Mouse (Mus musculus) frontal cortex, postnatal 10 days (tissue): Measurements from ENCODE around the gene Gse1.

Experiments
- DNase-seq, 2 experiments: peaks; one replicate each; pipeline ENCODE4 v3.0.0; 2022; ENCODE audit warnings: low spot score in 2 of 2, mixed read lengths in 1 of 2

The Gse1 gene

DNA sequence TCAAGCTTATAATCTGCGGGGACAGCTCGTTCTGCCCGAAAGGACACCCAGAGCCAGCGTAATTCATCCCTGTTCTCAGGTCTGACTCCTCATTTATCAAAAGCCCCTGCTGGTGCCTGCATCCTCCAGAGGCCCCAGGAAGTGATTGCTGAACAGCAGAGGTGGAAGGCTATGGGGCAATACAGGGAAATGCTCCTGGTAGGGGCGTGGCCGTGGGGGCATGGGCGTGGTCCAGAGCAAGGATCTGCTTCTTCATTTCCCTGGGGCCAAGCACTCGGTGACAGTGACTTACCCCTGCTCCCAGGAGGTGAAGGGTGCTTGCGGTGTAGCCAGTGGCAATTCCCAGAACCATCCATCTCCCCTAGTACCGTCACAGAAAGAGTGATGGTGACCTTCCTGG lies 217.0 kb downstream of the Gse1 start:
- DNase-seq: no peak

DNA sequence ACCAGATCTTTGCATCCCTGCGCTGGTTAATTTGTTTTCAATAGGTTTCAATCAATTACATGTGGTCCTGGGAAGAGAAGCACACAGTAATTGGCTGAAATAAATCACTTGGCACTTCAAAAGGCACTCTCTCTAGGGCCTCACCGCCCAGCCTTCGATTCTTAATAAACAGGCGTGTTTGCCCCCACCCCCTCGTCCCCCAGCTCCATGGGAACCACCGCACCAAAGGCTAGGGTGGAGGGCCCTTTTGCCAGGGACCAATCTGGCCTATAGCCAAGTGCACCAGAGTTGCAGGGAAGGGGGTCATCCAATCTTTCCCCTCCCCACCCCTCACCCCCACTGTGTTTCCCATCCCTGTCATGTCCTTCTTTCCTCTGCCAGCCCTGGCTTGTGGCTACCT lies 219.9 kb downstream of the Gse1 start:
- DNase-seq: no peak

DNA sequence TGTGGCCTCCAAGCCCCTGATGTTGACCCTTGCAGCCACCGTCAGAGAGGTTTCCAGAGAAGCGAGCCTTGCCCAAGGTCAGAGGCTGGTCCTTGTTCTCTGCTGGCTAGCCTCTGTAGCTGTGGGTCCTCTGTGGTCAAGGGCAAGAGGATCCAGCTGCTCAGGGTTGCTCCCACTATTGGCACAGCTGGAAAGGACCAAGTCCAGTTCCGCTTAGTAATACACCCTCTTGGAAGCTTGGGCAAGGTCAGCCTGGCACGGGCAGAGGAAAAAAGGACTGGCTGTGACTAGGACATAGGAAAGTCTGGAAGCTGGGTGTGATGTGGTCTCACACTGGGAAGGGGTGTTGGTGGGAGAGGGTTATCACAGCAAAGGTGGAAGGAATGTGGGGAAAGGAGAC lies 220.9 kb downstream of the Gse1 start:
- DNase-seq: no peak

DNA sequence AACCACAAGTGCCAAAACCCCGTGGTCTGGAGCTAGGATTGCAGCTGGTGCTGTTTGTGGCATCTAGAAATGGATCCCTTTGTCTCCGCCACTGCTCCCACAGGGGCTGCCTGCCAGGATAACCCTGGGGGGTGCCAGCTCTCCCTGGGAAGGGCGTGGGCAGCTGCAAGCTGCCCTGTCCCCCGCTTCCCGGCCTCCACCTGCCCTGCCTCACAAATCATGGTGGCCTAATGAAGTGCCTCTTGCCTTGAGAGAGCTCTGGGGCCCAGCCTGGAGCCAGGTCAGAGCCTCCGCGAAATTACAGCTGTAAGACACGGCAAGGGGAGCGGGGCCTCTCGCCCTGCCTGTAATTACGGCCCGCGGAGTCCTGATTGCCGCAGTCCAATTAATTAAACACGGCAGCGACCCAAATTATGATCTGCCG lies 221.4 kb downstream of the Gse1 start:
- peak; percentile 54 to 56 for DNase-seq

DNA sequence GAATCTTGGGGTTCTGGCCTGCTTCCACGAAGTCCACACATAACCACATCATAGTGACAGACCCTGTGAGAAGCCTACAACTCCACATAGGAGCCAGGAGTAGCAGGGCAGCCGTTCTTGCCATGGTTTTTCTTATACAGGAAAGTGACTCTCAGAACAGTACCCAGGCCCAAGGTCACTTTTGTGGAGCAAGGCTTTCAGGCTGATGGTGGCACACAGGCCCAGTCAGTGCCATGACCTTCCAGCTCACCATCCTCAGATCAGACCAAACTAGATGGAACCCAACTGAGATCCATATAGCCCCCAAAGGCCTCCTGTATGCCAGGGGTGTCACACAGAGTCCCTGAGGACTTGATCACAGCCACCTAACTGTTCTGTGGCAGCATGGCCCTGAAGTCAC lies 223.9 kb downstream of the Gse1 start:
- DNase-seq: no peak

DNA sequence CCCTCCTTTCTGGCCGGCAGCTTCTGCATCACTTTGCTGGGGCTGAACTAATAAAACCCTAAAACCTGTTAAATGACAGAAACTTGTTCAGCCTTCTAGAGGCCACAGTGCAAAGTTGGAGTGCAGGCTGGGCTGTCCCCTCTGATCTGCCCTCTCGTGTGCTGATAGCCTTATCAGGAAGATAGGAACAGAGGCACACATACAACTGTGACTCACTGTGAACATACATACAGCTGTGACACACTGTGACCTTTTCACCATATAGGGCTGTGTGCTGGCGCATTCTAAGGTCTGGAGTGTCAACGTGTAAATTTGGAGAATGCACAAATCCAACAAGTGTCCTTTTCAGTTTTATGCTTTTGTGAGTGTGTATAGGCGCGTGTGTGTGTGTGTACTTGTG lies 226.1 kb downstream of the Gse1 start:
- no peak for DNase-seq

DNA sequence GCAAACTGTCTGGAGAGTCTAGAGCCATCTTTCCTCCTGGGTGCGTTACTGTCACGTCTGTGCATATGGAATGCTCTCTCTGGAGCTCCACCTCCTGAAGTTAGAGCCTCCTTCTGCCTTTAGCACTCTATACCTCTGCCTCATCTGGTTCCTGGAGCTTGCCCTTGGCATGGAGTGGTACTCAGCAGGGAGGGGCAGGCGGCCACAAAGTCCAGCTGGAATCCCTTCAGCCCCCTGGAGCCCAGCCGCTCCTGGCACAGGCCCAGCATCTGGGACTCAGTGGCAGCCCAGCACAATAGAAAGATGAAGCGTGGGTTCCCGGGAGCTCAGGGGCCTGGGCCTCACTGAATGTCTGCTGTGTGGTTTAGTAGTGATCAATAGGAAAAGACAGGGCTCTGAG lies 232.1 kb downstream of the Gse1 start:
- peak in 1 of 2 experiments; percentile 59 for DNase-seq

DNA sequence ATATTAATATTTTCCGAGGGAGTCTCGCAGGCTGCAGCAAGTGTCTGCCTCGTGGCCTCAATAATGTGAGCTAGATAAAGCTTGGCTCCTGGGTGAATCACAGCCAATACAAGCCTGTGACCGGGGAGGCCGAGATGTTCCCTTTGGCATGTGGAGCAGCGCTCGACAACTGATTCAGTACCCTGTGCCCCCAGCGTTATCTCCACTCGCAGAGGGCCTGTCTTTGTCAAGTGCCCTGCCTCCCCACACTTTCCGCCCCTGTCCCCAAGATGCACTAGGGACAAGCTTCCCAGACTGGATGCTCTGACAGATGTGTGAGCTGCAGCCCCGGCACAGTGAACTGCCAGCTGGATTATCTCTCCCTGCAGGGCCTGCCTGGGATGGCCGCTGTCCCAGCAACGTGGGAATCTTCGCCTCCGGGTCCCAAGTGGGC lies 233.9 kb downstream of the Gse1 start:
- DNase-seq: no peak

DNA sequence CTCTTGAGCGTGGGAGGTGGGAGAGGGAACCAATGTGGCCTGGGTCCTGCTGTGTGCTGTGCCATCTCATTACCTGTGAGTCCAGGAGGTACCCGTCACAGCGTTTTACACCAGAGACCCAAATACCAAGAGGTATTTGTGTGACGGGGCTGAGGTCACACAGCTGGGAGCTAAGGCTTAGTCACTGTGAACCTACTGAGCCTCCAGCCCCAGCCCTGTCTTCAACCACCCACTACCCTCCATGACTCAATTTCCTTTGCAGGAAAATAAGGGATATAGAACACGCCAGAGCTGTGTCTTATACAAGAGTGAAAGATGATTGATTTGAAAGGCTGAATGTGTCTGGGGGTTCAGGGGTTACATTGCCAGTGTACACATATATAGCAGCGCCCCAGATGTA lies 234.4 kb downstream of the Gse1 start:
- no peak for DNase-seq

DNA sequence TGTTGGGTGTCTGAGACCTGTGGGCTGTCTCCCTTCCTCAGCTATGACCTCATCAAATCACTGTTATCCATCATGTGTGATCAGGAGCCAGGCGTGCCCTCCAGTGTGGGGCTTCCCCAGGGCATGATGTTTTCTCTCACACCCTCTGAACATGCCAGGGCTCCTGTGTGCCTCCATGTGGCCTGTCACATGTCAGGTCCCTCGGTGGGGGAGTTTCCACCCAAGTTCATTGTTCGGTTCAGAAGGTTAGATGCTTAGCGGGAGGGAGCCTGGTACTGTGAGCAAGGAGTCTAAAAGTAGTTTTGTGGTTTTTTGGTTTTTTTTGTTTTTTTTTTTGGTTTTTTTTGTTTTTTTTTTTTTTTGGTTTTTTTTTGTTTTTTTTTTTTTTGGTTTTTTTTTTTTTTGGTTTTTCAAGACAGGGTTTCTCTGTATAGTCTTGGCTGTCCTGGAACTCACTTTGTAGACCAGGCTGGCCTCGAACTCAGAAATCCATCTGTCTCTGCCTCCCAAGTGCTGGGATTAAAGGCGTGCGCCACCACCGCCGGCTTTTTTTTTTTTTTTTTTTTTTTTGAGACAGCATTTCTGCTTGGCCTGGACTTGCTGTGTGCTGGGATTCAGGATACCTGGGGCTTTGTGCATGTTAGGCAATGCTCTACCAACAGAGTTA lies 235.8 kb downstream of the Gse1 start:
- DNase-seq: no peak

DNA sequence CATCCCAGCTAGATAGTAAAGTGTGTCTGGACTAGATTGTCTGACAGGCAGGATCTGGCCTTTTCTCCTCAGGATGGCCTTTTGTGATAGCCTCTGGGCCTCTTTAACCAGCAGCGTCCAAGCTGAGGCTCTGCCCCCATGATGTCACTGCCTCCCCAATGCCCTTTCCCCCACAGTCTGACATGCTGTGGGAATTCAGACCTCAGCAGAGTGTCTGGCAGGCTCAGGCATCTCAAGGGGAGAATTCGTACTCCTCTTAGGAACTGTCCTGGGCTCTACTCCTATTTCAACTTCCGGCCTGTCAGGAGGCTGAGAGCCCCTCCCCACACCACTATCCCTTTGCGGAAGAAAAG lies 236.3 kb downstream of the Gse1 start:
- DNase-seq: no peak

DNA sequence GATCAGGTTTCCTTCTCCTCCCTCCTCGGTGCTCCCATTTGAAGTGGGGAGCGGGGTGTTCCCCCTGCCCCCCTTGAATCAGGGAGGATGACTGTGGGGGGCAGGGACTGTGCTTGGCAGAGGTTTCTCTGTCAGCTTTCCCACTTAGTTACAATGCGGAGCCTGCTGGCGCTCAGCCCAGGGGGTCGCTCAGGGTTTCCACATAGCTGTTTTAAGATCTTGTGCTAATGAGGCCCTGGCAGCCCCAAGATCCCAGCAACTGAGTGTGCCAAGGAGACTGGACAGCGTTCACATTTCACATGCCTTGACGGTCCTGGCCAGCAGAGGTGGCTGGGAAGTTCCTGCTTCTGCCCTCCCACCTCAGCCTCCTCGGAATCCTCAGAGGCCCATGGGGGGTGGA lies 237.5 kb downstream of the Gse1 start:
- peak; percentile 80 to 84 for DNase-seq

DNA sequence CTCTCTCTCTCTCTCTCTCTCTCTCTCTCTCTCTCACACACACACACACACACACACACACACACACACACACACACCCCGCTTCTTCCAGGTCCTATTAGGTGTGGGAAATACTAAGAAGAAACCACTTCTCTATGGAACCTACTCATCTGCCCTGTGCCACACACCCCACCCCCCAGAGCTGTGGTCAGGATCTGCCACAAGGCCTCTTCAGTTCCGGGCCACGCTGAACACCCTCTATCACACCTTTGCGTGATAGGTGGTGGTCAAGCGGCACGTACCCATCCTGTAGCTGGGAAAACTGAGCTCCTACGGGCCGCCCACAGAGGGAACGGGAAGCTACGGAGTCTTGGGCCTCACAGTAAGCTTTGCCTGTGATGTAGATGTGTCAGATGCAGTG lies 238.0 kb downstream of the Gse1 start:
- DNase-seq: no peak

DNA sequence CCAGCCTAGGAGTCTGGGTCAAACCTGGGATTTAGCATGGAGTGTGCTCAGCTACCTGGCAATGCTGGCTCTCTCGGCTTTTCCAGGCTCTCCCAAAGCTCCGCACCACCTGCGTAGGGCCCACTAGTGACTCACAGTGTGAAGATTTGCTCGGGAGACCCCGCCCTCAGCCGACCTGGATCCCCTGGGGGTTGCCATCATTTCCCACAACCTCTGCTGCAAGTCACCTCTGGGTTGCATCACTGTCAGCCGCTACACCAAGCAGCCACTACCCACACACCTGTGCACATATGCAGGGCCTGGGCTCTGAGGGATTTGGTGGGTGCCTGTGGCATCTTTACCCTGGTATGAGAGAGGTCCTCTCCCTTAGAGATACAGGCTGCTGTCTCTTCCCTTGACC lies 239.3 kb downstream of the Gse1 start:
- no peak for DNase-seq

DNA sequence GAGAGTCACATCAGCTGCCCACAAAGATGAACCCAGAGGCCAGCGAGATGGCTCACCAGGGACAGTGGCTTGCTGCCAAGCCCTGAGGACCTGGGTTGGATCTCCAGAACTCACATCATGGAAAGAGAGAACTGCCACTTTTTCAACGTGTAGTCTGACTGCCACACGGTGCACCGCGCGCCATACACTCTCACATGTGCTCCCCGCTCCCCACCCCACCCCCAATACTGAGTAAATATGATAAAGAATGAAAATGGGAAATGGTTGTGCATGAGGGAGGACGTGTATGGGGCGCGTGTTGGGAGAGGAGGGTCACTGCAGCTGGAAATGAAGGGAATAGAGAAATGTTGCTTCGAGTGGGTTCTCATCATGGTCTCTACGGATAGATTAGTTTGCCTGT lies 241.9 kb downstream of the Gse1 start:
- no peak for DNase-seq

DNA sequence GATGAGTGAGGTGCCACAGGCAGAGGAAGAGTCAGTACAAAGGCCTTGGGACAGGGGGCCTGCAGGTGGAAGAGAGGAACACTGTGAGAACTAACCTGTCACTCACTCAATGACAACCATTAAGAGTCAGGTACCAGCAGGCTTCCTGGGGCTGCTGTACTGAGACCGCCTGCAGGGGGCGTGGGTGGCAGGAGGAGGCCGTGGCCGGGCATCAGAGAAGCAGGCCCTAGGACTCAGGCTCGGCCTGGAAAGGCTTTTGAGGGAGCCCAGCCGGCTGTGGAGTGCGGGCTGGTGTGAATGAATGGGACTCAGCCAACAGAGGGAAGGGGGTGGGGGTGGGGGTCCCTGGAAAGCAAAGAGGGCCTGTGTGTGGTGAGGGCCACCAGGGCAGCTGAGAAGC lies 242.9 kb downstream of the Gse1 start:
- DNase-seq: no peak

DNA sequence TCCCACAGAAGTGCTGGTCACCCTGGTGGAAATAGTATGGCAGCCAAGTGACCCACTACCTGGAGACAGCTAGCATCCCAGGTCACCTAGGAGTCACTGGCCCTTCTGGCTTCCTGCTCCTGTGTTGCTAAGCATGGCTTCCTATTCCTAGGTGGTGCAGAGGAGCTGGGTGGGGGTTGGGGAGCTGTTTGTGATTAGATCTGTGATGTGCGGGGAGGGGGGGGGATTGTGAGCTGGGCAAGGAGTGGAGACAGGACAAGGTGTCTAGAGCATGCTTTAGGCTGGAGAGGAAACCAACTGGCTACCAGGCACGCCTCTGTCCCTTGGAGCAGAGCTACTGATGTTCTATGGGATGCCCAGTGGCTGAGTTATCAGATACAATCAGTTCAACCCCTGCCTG lies 243.5 kb downstream of the Gse1 start:
- DNase-seq: no peak

DNA sequence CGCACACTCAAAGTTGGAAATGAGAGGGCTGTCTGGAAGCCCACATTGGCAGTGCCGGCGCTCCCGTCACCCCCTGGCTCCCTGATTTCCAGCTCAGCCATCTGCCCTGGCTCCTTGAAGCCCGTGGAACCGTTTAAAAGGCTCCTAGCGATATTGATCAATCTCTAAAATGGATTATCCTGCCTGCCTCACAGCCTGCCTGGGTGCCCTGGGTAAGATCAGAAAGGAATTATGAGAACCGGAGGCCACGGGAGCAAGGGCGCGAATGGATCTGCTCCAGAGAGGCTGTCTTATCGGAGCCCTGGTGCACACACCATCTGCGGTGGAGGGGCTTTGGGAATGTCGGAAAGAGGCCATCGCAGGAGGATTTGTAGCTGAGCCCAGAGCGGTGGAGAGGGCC lies 244.0 kb downstream of the Gse1 start:
- DNase-seq: no peak

DNA sequence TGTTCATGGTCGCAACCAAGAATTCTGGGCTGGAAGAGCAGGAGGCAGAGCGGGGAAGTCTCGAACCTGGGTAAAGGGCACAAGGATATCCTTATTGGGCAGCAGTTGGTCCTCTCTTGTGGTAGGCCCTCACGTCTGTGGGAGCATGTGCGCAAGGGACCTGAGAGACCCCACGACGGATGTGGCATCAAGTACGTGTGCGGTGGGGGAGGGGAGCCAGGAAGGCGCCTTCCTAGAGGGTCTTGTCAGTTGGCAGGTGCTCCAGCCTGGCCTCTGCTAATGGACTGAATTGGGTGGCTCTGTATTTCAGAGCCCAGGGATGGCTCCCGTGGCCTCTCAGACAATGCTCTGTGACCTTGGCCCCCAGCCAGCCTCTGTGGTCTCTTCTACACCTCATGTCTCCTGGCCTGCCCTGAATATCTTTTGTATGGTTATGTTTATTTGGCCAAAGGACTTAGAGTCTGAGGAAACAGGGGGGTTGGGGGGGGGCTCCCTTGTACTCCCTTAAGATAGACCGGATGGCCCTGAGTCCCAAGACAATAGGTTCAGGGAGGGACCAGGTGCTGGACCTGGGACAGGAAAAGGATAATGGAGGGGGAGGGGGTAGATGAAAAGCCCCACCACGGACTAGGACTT lies 245.6 kb downstream of the Gse1 start:
- DNase-seq: no peak

DNA sequence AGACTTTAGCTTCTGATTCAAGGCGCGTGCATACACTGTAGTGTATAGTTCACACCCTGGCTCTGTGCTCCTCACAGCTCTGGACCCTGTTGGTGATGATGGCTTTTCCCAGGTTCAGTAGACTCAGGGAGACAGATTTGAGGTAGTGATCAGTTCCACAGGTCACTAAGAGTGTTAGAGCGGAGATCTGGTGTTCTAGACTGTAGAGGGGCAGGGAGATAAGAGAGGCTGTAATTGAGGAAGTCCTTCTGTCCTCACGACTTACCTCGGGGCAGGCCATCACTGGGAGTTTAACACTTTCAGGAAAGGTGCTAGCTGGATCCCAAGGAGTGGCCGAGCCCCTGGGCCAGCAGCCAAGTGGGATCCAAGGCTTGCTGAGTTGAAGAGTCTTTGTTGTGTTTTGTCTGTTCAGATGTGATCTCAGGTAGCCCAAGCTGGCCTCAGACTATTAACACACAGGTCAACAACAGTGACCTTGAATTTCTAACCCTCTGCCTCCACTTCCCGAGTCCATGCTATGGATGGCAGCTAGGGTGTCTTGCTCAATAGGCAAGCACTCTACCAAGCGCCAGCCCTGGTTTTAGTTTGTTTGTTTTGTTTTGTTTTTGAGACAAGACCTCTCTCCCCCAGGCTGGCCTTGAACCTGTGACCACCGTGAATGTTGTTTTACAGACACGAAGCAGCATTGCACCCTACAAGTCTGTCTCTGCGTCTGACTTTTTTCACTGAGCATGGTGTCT lies 246.4 kb downstream of the Gse1 start:
- DNase-seq: no peak

DNA sequence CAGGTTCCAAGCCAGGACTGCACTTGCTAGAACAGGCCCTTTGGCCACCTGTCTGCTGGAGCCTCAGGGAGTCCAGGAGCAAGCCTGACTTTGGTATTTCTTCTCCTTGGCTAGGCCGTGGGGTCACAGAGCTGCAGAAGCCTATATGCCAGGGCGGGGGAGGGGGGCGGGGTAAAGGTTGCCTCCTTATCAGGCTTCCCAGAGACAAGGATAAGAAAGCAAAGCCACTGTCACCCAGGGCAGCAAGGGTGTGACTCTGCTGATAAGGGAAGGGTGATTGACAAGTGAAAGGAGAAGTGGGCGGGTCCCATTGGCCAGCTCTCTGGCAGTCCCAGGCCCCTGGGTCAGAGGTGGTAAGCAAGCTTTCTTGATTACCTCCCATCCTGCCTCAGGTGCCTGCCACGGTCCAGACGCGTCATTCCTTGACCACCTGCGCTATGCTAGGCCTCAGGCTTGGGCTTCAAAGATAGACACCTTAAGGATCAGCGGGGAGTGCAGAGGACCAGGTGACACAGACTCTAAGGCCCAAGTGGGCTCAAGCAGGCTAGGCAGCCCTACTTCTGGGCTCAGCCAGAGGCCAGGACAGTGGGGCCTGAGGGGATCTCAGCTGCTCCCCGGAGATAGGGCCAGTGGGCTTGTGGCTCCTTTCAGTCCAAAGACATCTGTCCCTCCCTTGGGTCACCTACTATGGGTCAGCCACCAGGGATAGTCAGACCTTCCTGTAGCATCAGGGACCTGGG lies 247.4 kb downstream of the Gse1 start:
- no peak for DNase-seq

DNA sequence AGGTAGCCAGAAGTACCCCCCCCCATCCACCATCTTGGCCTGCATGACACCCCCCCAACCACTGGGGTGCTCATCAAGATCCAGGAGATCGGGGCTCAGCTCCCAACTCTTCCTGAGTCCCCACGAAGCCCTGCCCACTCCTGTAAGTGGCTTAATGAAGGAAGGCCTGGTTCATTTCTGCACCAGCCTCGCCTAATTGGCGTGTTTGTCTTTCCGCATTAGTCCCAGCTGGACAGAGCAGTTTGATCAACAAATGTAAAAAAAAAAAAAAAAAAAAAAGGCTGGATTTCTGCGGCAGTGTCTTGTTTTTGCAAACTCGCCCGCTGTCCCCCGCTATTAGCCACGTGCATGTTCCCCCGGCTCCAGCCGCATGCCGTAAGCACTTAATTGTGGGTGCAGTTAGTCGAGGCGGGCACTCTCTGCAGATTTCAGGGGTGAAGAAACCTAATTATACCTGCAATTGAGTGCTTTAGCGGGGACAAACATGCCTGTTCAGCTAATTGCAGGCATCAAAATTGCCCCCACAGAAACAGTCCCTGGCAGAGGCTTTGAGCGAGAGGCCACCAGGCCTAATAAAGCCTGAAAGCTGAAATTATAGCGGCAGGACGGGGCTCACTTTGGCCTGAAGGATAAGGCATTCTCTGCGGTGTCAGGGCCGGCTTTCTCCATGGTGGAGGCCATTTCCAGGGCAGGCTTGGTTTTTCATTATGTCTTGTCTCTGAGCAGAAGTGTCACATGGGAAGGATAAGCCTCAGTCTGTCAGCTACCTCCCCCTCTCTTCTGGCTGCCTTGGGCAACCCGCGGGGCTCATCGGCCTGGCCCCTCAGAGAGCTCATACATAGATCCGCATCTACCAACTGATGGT lies 248.7 kb downstream of the Gse1 start:
- DNase-seq: no peak
